Mouse (Mus musculus) mature B cell (primary cell): ENCODE results near the gene Cmtm6.

Experiments
- in situ Hi-C: fragments of 300-500 bp; cut with MboI; formaldehyde crosslinking; loops from 2 replicates; pipeline ENCODE4 v1.14.3; 2019

Gene Cmtm6

DNA sequence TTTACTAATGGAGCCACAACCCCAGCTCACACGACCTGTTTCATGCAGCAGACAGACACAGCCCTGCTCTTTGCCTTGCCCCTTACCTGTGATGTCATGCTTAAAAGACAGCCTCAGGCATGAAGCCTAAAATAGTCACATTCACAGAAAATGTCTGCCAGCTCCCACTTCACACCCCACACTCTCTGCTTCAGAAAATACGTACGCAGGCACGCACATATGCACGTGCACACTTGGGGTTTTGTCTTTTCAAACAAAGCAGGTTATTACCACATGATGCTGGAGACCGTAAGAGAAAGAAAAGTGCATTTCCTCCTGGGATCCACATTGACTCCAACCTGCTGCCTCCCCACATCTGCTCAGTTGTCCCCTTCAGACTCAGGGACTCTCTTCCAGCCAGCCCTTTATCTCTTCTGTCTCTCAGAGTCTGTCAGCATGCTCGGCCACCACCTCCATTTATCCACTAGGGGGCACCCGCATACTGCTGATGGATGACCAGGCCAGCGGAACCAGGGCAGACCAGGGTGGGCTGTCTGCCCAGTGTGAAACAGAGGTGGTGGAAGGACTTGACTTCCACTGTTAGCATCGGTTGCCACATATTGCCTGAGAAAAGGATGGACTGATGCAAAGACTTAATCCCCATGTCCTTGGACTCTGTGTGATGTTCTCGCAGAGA is 66.6 kb downstream of the Cmtm6 start:
- in situ Hi-C loops = no loop called here

DNA sequence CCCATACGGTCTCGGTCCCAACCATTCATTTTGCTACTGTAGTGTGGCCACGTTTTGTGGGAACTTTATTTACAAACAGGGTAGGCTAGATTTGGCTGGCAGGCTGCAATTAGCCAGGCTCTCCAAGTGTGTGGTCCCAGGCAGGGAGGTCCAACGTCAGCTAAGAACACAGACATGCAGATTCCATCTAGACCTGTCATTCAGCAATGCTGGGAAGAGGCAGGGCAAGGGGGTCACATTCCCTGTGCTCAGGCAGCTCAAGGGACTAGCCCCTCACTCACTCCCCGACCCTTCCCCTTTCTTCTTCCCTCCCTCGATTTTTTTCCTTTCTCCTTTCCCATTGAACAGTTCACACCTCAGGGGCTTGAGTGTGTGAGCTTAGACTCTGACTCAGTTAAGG is 67.9 kb downstream of the Cmtm6 start:
- in situ Hi-C loops = no loop called here
